Mouse (Mus musculus): Measurements from ENCODE around the gene Thg1l.

DNA sequence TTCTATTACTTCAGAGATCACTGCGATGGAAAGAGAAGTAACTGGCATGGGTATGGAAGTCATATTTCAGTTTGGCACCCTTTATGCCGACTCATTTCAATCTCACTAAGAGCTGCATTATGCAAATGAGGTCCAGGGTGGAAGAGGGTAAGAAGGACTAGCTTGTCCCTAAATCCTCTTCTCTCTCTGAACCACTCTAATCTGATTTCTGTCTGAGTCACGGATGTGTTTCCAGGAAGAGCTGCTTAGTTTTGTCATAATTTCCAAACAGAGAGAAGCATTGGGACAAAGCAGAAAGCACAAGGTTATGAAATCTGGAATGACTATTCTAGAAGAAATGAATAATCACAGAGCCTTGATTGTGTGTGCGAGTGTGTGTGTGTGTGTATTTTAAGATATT is 11.6 kb upstream of the Thg1l start:
- TF ChIP-seq POLR2A (IDR thresholded peaks at IDR 0.05; ENCODE audit: insufficient read depth, low read length), result no peak
- TF ChIP-seq CTCF (IDR thresholded peaks at IDR 0.05; ENCODE audit: low read depth, low read length), result no peak
